Comparison of ENCODE assay signal across 8 mouse cellular contexts in the genomic region with DNA sequence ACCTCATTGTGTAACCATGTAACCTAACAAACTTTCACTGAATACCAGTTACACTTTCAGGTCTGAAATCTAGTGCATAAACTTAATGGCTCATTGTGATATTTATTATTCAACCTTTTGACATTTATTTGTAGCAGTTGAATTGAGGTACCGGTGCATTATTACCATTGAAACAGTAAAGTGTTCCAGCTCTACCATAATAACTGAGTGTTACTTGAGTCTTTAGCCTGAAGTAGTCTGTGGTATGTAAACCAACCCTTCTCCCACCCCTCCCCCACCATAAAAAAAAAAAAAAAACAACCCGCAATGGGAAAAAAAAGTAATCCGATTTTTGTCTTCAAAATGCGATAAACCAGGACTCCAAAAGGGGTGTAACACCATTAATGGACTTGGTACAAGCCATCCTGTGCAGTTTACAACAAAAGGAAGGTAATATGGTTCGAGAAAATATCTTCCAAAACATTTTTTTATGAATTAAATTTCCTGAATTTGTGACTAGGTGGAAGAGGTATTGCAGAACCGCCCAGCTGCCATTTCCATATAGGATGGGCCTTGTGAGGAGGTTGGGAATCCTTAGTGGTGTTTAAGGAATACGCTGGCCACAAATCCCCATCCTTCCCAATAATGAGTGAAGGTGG. TPM values are rescaled to one million over a fixed set of nuclear protein-coding genes. Genes with fewer than 3 reads are reported as not detected.
DNase-seq lines count a peak whose midpoint lies in the region; ATAC-seq and TF ChIP-seq lines count a peak whose summit lies in the region.

No protein-coding gene starts in this region.

- H3K36me3 ChIP-seq in lung, postnatal 0 days (ENCODE audit: insufficient read depth, low read length), result no peaks in the 10 kb centered on the region
- H3K36me3 ChIP-seq in limb, embryonic 12.5 days, result no peaks in the 10 kb centered on the region
- no peaks in the 10 kb centered on the region for H3K36me3 ChIP-seq in stomach, embryonic 16.5 days (ENCODE audit: control insufficient read depth, insufficient read depth, low read length)

- no peaks in the 10 kb centered on the region for H3K27me3 ChIP-seq in lung, postnatal 0 days (replicated peaks; ENCODE audit: insufficient read depth, low read length)
- H3K27me3 ChIP-seq in limb, embryonic 12.5 days, result no peaks in the 10 kb centered on the region
- no peaks in the 10 kb centered on the region for H3K27me3 ChIP-seq in stomach, embryonic 16.5 days (ENCODE audit: control insufficient read depth, insufficient read depth, low read length)

- peak; percentile 9 for DNase-seq in cerebellum, adult 9-10 months
- no peak for DNase-seq in cerebellum, adult 11 months
- DNase-seq in lung, postnatal 0 days (ENCODE audit: low spot score), result no peak
- no peak for DNase-seq in lung, postnatal 25 days (ENCODE audit: low spot score)
- DNase-seq in spleen, adult 12 weeks (ENCODE audit: low spot score), result no peak
- DNase-seq in urinary bladder, adult 2 months (ENCODE audit: low spot score), result no peak

- 14% methylated on average over 7 of the region's 7 CpGs for WGBS in lung, postnatal 0 days
- 4% methylated on average over 7 of the region's 7 CpGs for WGBS in limb, embryonic 12.5 days
- WGBS in stomach, embryonic 16.5 days, result 22% methylated on average over 7 of the region's 7 CpGs

- H3K4me3 ChIP-seq in lung, postnatal 0 days (ENCODE audit: low read depth, low read length), result peak overlapping the region; percentile 81; the same call in 1 of the 2 replicates
- peak overlapping the region; percentile 99 for H3K4me3 ChIP-seq in limb, embryonic 12.5 days (replicated peaks)
- H3K4me3 ChIP-seq in stomach, embryonic 16.5 days (replicated peaks; ENCODE audit: low read length), result peak overlapping the region; percentile 89

- H3K27ac ChIP-seq in lung, postnatal 0 days (ENCODE audit: low read length), result no peak overlapping the region
- H3K27ac ChIP-seq in limb, embryonic 12.5 days, result peak overlapping the region; percentile 100
- no peak overlapping the region for H3K27ac ChIP-seq in stomach, embryonic 16.5 days (ENCODE audit: low read length)

- no peak for ATAC-seq in lung, postnatal 0 days
- ATAC-seq in limb, embryonic 12.5 days (ENCODE audit: insufficient number of reproducible peaks, insufficient read depth, low FRiP score, low TSS enrichment, low read depth), result no peak
- no peak for ATAC-seq in stomach, embryonic 16.5 days (ENCODE audit: insufficient read depth, low FRiP score)

- peak overlapping the region; percentile 64 for H3K4me2 ChIP-seq in lung, postnatal 0 days (replicated peaks; ENCODE audit: low read depth, low read length)
- H3K4me2 ChIP-seq in limb, embryonic 12.5 days, result peak overlapping the region; percentile 89
- peak overlapping the region; percentile 93 for H3K4me2 ChIP-seq in stomach, embryonic 16.5 days (ENCODE audit: low read depth, low read length)

- peaks cover 29% of the 10 kb centered on the region for H3K4me1 ChIP-seq in lung, postnatal 0 days (ENCODE audit: insufficient read depth, low read depth, low read length)
- peaks cover 44% of the 10 kb centered on the region for H3K4me1 ChIP-seq in limb, embryonic 12.5 days (replicated peaks)
- peaks cover 37% of the 10 kb centered on the region for H3K4me1 ChIP-seq in stomach, embryonic 16.5 days (ENCODE audit: control insufficient read depth, insufficient read depth, low read length)

- no peak for TF ChIP-seq EP300 in lung, postnatal 0 days (IDR thresholded peaks at IDR 0.05)

- TF ChIP-seq CTCF in lung, postnatal 0 days (IDR thresholded peaks at IDR 0.05), result no peak

- H3K9me3 ChIP-seq in lung, postnatal 0 days (ENCODE audit: low read length), result no peaks in the 10 kb centered on the region
- H3K9me3 ChIP-seq in limb, embryonic 12.5 days, result no peaks in the 10 kb centered on the region
- no peaks in the 10 kb centered on the region for H3K9me3 ChIP-seq in stomach, embryonic 16.5 days (replicated peaks; ENCODE audit: control insufficient read depth, low read length)

- H3K9ac ChIP-seq in lung, postnatal 0 days (replicated peaks; ENCODE audit: low read depth), result peak overlapping the region; percentile 79; the same call in 1 of the 2 replicates
- peak overlapping the region; percentile 100 for H3K9ac ChIP-seq in limb, embryonic 12.5 days (replicated peaks)
- peak overlapping the region; percentile 99 for H3K9ac ChIP-seq in stomach, embryonic 16.5 days (ENCODE audit: low read length)

RNA-seq across cellular contexts. Expression of a gene that starts 3.6 kb away (rescaled TPM):
- polyA plus RNA-seq in lung, postnatal 0 days (2015; fragmentation: Nextera tagmentation; extraction: Ambion mirVana), result 2.5 and 3.0 TPM in 2 replicates
- polyA plus RNA-seq in limb, embryonic 12.5 days (2016; fragmentation: Nextera tagmentation; extraction: Ambion mirVana), result 13.9 and 14.0 TPM in 2 replicates
- 3.6 TPM in 2 replicates for polyA plus RNA-seq in stomach, embryonic 16.5 days (2015; fragmentation: Nextera tagmentation; extraction: Ambion mirVana)
- 3.4 and 4.9 TPM in 2 replicates for polyA plus RNA-seq in urinary bladder, adult 2 months (2012; rRNA removed)

RNA-seq across cellular contexts. Expression of a gene that starts 7.7 kb away (rescaled TPM):
- polyA plus RNA-seq in lung, postnatal 0 days (2015; fragmentation: Nextera tagmentation; extraction: Ambion mirVana), result 11.0 and 11.3 TPM in 2 replicates
- 19.9 and 20.3 TPM in 2 replicates for polyA plus RNA-seq in limb, embryonic 12.5 days (2016; fragmentation: Nextera tagmentation; extraction: Ambion mirVana)
- polyA plus RNA-seq in stomach, embryonic 16.5 days (2015; fragmentation: Nextera tagmentation; extraction: Ambion mirVana), result 10.5 and 11.1 TPM in 2 replicates
- 3.6 and 3.9 TPM in 2 replicates for polyA plus RNA-seq in urinary bladder, adult 2 months (2012; rRNA removed)

RNA-seq across cellular contexts. Expression of a gene that starts 9.8 kb away (rescaled TPM):
- 35.1 and 38.9 TPM in 2 replicates for polyA plus RNA-seq in lung, postnatal 0 days (2015; fragmentation: Nextera tagmentation; extraction: Ambion mirVana)
- polyA plus RNA-seq in limb, embryonic 12.5 days (2016; fragmentation: Nextera tagmentation; extraction: Ambion mirVana), result 67.7 and 77.6 TPM in 2 replicates
- 39.1 and 50.0 TPM in 2 replicates for polyA plus RNA-seq in stomach, embryonic 16.5 days (2015; fragmentation: Nextera tagmentation; extraction: Ambion mirVana)
- 31.4 and 31.7 TPM in 2 replicates for polyA plus RNA-seq in urinary bladder, adult 2 months (2012; rRNA removed)

RNA-seq across cellular contexts. Expression of a gene that starts 48.5 kb away (rescaled TPM):
- polyA plus RNA-seq in lung, postnatal 0 days (2015; fragmentation: Nextera tagmentation; extraction: Ambion mirVana), result not detected in 2 replicates
- not detected in 2 replicates for polyA plus RNA-seq in limb, embryonic 12.5 days (2016; fragmentation: Nextera tagmentation; extraction: Ambion mirVana)
- polyA plus RNA-seq in stomach, embryonic 16.5 days (2015; fragmentation: Nextera tagmentation; extraction: Ambion mirVana), result not detected in 2 replicates
- polyA plus RNA-seq in urinary bladder, adult 2 months (2012; rRNA removed), result not detected in 2 replicates
